Mouse (Mus musculus) ES-E14 (cell line): ENCODE results near the gene Xpr1.

ENCODE experiments used
- CHD2 ChIP-seq: IDR thresholded peaks from 2 replicates; pipeline ENCODE4 v1.6.1; 2014; ENCODE audit warnings: mild to moderate bottlenecking, low read depth, low read length, inconsistent platforms
- HCFC1 ChIP-seq: IDR thresholded peaks from 2 replicates; pipeline ENCODE4 v1.6.1; 2012; ENCODE audit warnings: low read length, inconsistent platforms, borderline replicate concordance; ENCODE audit not compliant: insufficient read depth
- MAFK ChIP-seq: IDR thresholded peaks from 2 replicates; pipeline ENCODE4 v1.6.1; 2014; ENCODE audit warnings: mild to moderate bottlenecking, low read depth, low read length, inconsistent platforms; ENCODE audit not compliant: insufficient read depth
- ZC3H11A ChIP-seq: IDR thresholded peaks from 2 replicates; pipeline ENCODE4 v1.6.1; 2012; ENCODE audit warnings: low read depth, mild to moderate bottlenecking, inconsistent platforms, low read length, borderline replicate concordance
- ZNF384 ChIP-seq: IDR thresholded peaks from 2 replicates; pipeline ENCODE4 v1.6.1; 2012; ENCODE audit warnings: low read depth, low read length, inconsistent platforms

GRCm38 (mm10) chr1:155381931-155382330, 35.3 kb downstream of the Xpr1 start:
- no peak for TF ChIP-seq CHD2
- TF ChIP-seq MAFK = no peak
- TF ChIP-seq HCFC1 = no peak
- no peak for TF ChIP-seq ZC3H11A
- no peak for TF ChIP-seq ZNF384
